Mouse (Mus musculus) ZHBTc4 (cell line): ENCODE data around the gene Fam240b.

ENCODE experiments used
- DNase-seq: peaks from one replicate; pipeline ENCODE4 v3.0.0-alpha.2; 2011; ENCODE audit warnings: low read depth, low spot score

Fam240b gene

GRCm38 (mm10) chr13:64440592-64440991, 57.0 kb downstream of the Fam240b start:
- no peak for DNase-seq

- DNase-seq, result no peak
Observed at GRCm38 (mm10) chr13:64439471-64439870, 58.1 kb downstream of the Fam240b start.

GRCm38 (mm10) chr13:64438863-64439452, 58.6 kb downstream of the Fam240b start:
- DNase-seq, result peak; percentile 80

- no peak for DNase-seq
Observed at GRCm38 (mm10) chr13:64437801-64438200, 59.8 kb downstream of the Fam240b start.

GRCm38 (mm10) chr13:64432017-64432995, 65.3 kb downstream of the Fam240b start, which contains the start of gene Cdk20:
Gene Cdk20 (plus strand): TSS chr13:64432314.
- peak; percentile 99 for DNase-seq
